Mouse (Mus musculus): ENCODE results near the gene Mrps18b.

Gene Mrps18b

GRCm38 (mm10) chr17:35918276-35919059 is 2.3 kb upstream of the Mrps18b start:
- peak in 1 of 2 experiments; percentile 41 for DNase-seq

- peak in 1 of 2 experiments; percentile 43 for DNase-seq
Observed at GRCm38 (mm10) chr17:35917463-35918251, 1.5 kb upstream of the Mrps18b start.

GRCm38 (mm10) chr17:35917143-35917462 is 914 bp upstream of the Mrps18b start:
- DNase-seq = peak in 1 of 2 experiments; percentile 33

- DNase-seq = no peak
Observed at GRCm38 (mm10) chr17:35915538-35916296, 472 bp downstream of the Mrps18b start.

- no peak for DNase-seq
Observed at GRCm38 (mm10) chr17:35914975-35915374, 1.2 kb downstream of the Mrps18b start.

- DNase-seq = peak; percentile 95 to 99
Observed at GRCm38 (mm10) chr17:35909919-35910369, 6.2 kb downstream of the Mrps18b start, which contains the start of gene Atat1. Gene Atat1 (minus strand): TSS chr17:35910075.

GRCm38 (mm10) chr17:35909186-35909918 is 6.8 kb downstream of the Mrps18b start:
- DNase-seq = no peak

GRCm38 (mm10) chr17:35907609-35908008 is 8.6 kb downstream of the Mrps18b start:
- DNase-seq = no peak

- DNase-seq = no peak
Observed at GRCm38 (mm10) chr17:35905587-35905986, 10.6 kb downstream of the Mrps18b start.

- no peak for DNase-seq
Observed at GRCm38 (mm10) chr17:35903992-35904355, 12.2 kb downstream of the Mrps18b start.

- no peak for DNase-seq
Observed at GRCm38 (mm10) chr17:35903343-35903991, 12.7 kb downstream of the Mrps18b start.

GRCm38 (mm10) chr17:35900636-35901035 is 15.6 kb downstream of the Mrps18b start:
- DNase-seq = no peak

GRCm38 (mm10) chr17:35897644-35898573 is 18.3 kb downstream of the Mrps18b start:
- no peak for DNase-seq

GRCm38 (mm10) chr17:35896781-35897643 is 19.2 kb downstream of the Mrps18b start, which contains the start of gene 2310061I04Rik:
Gene 2310061I04Rik (minus strand): TSS chr17:35897431.
- DNase-seq = peak; percentile 89 to 90

- no peak for DNase-seq
Observed at GRCm38 (mm10) chr17:35887725-35888124, 28.5 kb downstream of the Mrps18b start.

- DNase-seq = no peak
Observed at GRCm38 (mm10) chr17:35883777-35884176, 32.4 kb downstream of the Mrps18b start.

- DNase-seq = no peak
Observed at GRCm38 (mm10) chr17:35882924-35883323, 33.3 kb downstream of the Mrps18b start.

- DNase-seq = peak; percentile 86 to 94
Observed at GRCm38 (mm10) chr17:35879245-35880057, 36.7 kb downstream of the Mrps18b start, which contains the start of gene Dhx16. Gene Dhx16 (plus strand): TSS chr17:35879819.

- no peak for DNase-seq
Observed at GRCm38 (mm10) chr17:35874721-35875120, 41.5 kb downstream of the Mrps18b start.
